Mouse (Mus musculus) CH12.LX (cell line): Measurements from ENCODE around the gene Borcs6. TPM values are rescaled to one million over a fixed set of nuclear protein-coding genes. Genes with fewer than 3 reads are reported as not detected.
"Not testable (repeated sequence)": the region's sequence is repeated elsewhere in the genome, so short reads cannot be mapped to it uniquely, and the experiment has no call there.

Experiments
- DNase-seq: peaks from one replicate; pipeline ENCODE4 v3.0.0-alpha.2; 2013; ENCODE audit errors: extremely low read depth
- H3K27ac ChIP-seq: 2 replicates; pipeline ENCODE4 v1.5.1; 2012; ENCODE audit warnings: low read depth, mild to moderate bottlenecking, control low read depth, moderate library complexity; ENCODE audit not compliant: insufficient read depth
- H3K27me3 ChIP-seq: replicated peaks from 2 replicates; pipeline ENCODE3; 2012; ENCODE audit warnings: inconsistent platforms
- H3K36me3 ChIP-seq, 2 experiments: replicated peaks in 1 of 2; 2 replicates each; pipeline versions ENCODE3 to v1.6.1; 2012; ENCODE audit warnings: inconsistent platforms in 1 of 2, low read length in 1 of 2, mild to moderate bottlenecking in 1 of 2, mixed read lengths in 1 of 2, moderate library complexity in 1 of 2; ENCODE audit not compliant: control insufficient read depth in 1 of 2, insufficient read depth in 1 of 2
- H3K4me1 ChIP-seq, 2 experiments: 2 replicates each; pipeline ENCODE4 v1.6.1; 2012; ENCODE audit warnings: inconsistent platforms in 1 of 2, moderate library complexity in 1 of 2; ENCODE audit not compliant: insufficient read depth in 2 of 2, control insufficient read depth in 1 of 2
- H3K4me2 ChIP-seq: 2 replicates; pipeline ENCODE4 v1.6.1; 2012; ENCODE audit warnings: low read depth, mild to moderate bottlenecking, control low read depth; ENCODE audit not compliant: poor library complexity, insufficient read depth, severe bottlenecking
- H3K4me3 ChIP-seq, 3 experiments: fragments of 150-350 bp in 1 of 3; sonication (generic) in 1 of 3; replicated peaks in 1 of 3; 2 replicates each; pipeline versions ENCODE3 to v1.5.1; 2011 to 2012; ENCODE audit warnings: low read depth in 2 of 3, low read length in 2 of 3, mild to moderate bottlenecking in 2 of 3, moderate library complexity in 2 of 3, control low read depth in 1 of 3, improper control_type of control experiment in 1 of 3, inconsistent platforms in 1 of 3, mixed read lengths in 1 of 3; ENCODE audit not compliant: poor library complexity in 1 of 3
- H3K79me2 ChIP-seq: replicated peaks from 2 replicates; pipeline ENCODE4 v1.6.1; 2012; ENCODE audit warnings: mild to moderate bottlenecking, moderate library complexity; ENCODE audit not compliant: control insufficient read depth, poor library complexity, insufficient read depth, severe bottlenecking; ENCODE audit errors: extremely low read depth
- H3K9ac ChIP-seq: 2 replicates; pipeline ENCODE4 v1.6.1; 2012; ENCODE audit warnings: low read depth, mild to moderate bottlenecking, control low read depth, moderate library complexity; ENCODE audit not compliant: insufficient read depth
- H3K9me3 ChIP-seq: replicated peaks from 2 replicates; pipeline ENCODE3; 2012; ENCODE audit warnings: low read length, inconsistent platforms, mixed read lengths
- BHLHE40 ChIP-seq: IDR thresholded peaks from 2 replicates; pipeline ENCODE4 v1.6.1; 2011; ENCODE audit warnings: mild to moderate bottlenecking, low read depth, low read length, improper control_type of control experiment
- CHD1 ChIP-seq: IDR thresholded peaks from 2 replicates; pipeline ENCODE4 v1.6.1; 2012; ENCODE audit warnings: low read depth, low read length, improper control_type of control experiment, inconsistent platforms
- CTCF ChIP-seq, 2 experiments: IDR thresholded peaks in 1 of 2; conservative IDR thresholded peaks in 1 of 2; 2 replicates each; pipeline ENCODE4 v1.5.1; 2011 to 2012; ENCODE audit warnings: low read depth in 2 of 2, low read length in 2 of 2, improper control_type of control experiment in 1 of 2, inconsistent platforms in 1 of 2, mild to moderate bottlenecking in 1 of 2, moderate library complexity in 1 of 2
- E2F4 ChIP-seq: IDR thresholded peaks from 2 replicates; pipeline ENCODE4 v1.6.1; 2011; ENCODE audit warnings: low read depth, low read length, improper control_type of control experiment; ENCODE audit not compliant: insufficient replicate concordance
- ELF1 ChIP-seq: IDR thresholded peaks from 2 replicates; pipeline ENCODE4 v1.6.1; 2014; ENCODE audit warnings: low read depth, mild to moderate bottlenecking, inconsistent platforms, low read length, improper control_type of control experiment
- EP300 ChIP-seq: IDR thresholded peaks from 2 replicates; pipeline ENCODE4 v1.6.1; 2011; ENCODE audit warnings: low read length, improper control_type of control experiment
- GABPA ChIP-seq: IDR thresholded peaks from 2 replicates; pipeline ENCODE4 v1.6.1; 2012; ENCODE audit warnings: low read depth, low read length, improper control_type of control experiment, inconsistent platforms; ENCODE audit not compliant: insufficient replicate concordance
- HCFC1 ChIP-seq: IDR thresholded peaks from 2 replicates; pipeline ENCODE4 v1.6.1; 2012; ENCODE audit warnings: low read depth, mild to moderate bottlenecking, inconsistent platforms, low read length, improper control_type of control experiment
- JUND ChIP-seq: conservative IDR thresholded peaks from 2 replicates; pipeline ENCODE4 v1.6.1; 2011; ENCODE audit warnings: low read depth, low read length, improper control_type of control experiment
- KAT2A ChIP-seq: IDR thresholded peaks from 2 replicates; pipeline ENCODE4 v1.6.1; 2012; ENCODE audit warnings: low read length, improper control_type of control experiment, inconsistent platforms; ENCODE audit not compliant: insufficient replicate concordance
- MAX ChIP-seq: IDR thresholded peaks from 2 replicates; pipeline ENCODE4 v1.6.1; 2011; ENCODE audit warnings: low read length, improper control_type of control experiment
- MXI1 ChIP-seq: IDR thresholded peaks from 2 replicates; pipeline ENCODE4 v1.6.1; 2011; ENCODE audit warnings: mild to moderate bottlenecking, low read depth, low read length, improper control_type of control experiment
- POLR2A ChIP-seq: IDR thresholded peaks from 2 replicates; pipeline ENCODE4 v1.6.1; 2011; ENCODE audit warnings: low read depth, mild to moderate bottlenecking, improper control_type of control experiment, low read length
- RAD21 ChIP-seq: IDR thresholded peaks from 2 replicates; pipeline ENCODE4 v1.6.1; 2011; ENCODE audit warnings: low read depth, mild to moderate bottlenecking, low read length, improper control_type of control experiment, moderate library complexity
- RCOR1 ChIP-seq: conservative IDR thresholded peaks from 2 replicates; pipeline ENCODE4 v1.6.1; 2012; ENCODE audit warnings: low read depth, mild to moderate bottlenecking, inconsistent platforms, low read length, improper control_type of control experiment
- SMC3 ChIP-seq: IDR thresholded peaks from 2 replicates; pipeline ENCODE4 v1.6.1; 2011; ENCODE audit warnings: low read depth, low read length, improper control_type of control experiment
- TBP ChIP-seq: conservative IDR thresholded peaks from 2 replicates; pipeline ENCODE4 v1.6.1; 2011; ENCODE audit warnings: low read depth, low read length, improper control_type of control experiment
- TCF12 ChIP-seq: IDR thresholded peaks from 2 replicates; pipeline ENCODE4 v1.6.1; 2014; ENCODE audit warnings: low read depth, mild to moderate bottlenecking, inconsistent platforms, low read length, improper control_type of control experiment
- UBTF ChIP-seq: IDR thresholded peaks from 2 replicates; pipeline ENCODE4 v1.6.1; 2012; ENCODE audit warnings: low read depth, mild to moderate bottlenecking, inconsistent platforms, low read length, improper control_type of control experiment, moderate library complexity
- USF1 ChIP-seq: IDR thresholded peaks from 2 replicates; pipeline ENCODE4 v1.6.1; 2014; ENCODE audit warnings: low read depth, mild to moderate bottlenecking, inconsistent platforms, low read length, improper control_type of control experiment
- ZKSCAN1 ChIP-seq: IDR thresholded peaks from 2 replicates; pipeline ENCODE4 v1.6.1; 2012; ENCODE audit warnings: low read depth, inconsistent platforms, low read length, improper control_type of control experiment, borderline replicate concordance
- dilution Hi-C: fragments of 300-500 bp; cut with MboI; formaldehyde crosslinking; loops from 2 replicates; pipeline ENCODE4 v1.14.3; 2020; ENCODE audit warnings: low sequenced_read_pairs; ENCODE audit not compliant: extremely low pct_unique_long_range_greater_than_20kb, extremely low pct_ligation_motif_present
- in situ Hi-C: fragments of 300-500 bp; cut with MboI; formaldehyde crosslinking; loops from 3 replicates; pipeline ENCODE4 v1.14.3; 2019; ENCODE audit warnings: low sequenced_read_pairs, low pct_ligation_motif_present, low pct_unique_long_range_greater_than_20kb, mixed read lengths
- polyA plus RNA-seq: library from polyadenylated mRNA; unstranded; fragments of >175 nt; gene quantifications from 2 replicates; pipeline ENCODE4 v1.2.1, GENCODE M21; 2012; ENCODE audit warnings: low read depth; ENCODE audit not compliant: insufficient read length
- total RNA-seq, 2 experiments: library from RNA; depleted of rRNA; stranded (reverse); fragments of 300-350 nt in 1 of 2; fragments of >200 nt in 1 of 2; gene quantifications; 2 replicates each; pipeline ENCODE4 v1.2.3; 2012 to 2014

Borcs6 gene
- total and polyA plus RNA-seq, 3 experiments = 5.4 to 11.1 (median 7.3) TPM

- dilution Hi-C loops = no loop called here
- no peaks in the 10 kb centered on the region for H3K9me3 ChIP-seq
- peaks cover 9 to 37% of the 10 kb centered on the region in 2 experiments for H3K4me1 ChIP-seq
- no peaks in the 10 kb centered on the region for H3K27me3 ChIP-seq
- H3K9ac ChIP-seq = peak overlapping the region; percentile 93
- peak overlapping the region; percentile 93 for H3K4me2 ChIP-seq
- H3K36me3 ChIP-seq = peaks cover 0 to 14% of the 10 kb centered on the region in 2 experiments
- H3K4me3 ChIP-seq = peak overlapping the region; percentile 31 to 73 (median 34)
- peak; percentile 72; the same call in 1 of the 2 replicates for TF ChIP-seq BHLHE40
- peak; percentile 92 for TF ChIP-seq TBP
- TF ChIP-seq UBTF = no peak
- TF ChIP-seq MXI1 = 0 out of 2 replicates have a peak, but pooled peaks have one; percentile 61
- peaks cover 24% of the 10 kb centered on the region for H3K79me2 ChIP-seq
- H3K27ac ChIP-seq = peak overlapping the region; percentile 30; the same call in 1 of the 2 replicates
- in situ Hi-C loops = no loop called here
- DNase-seq = peak; percentile 54
Observed at GRCm38 (mm10) chr11:69010400-69011323, 48.9 kb upstream of the Borcs6 start.

- H3K4me1 ChIP-seq = peaks cover 9 to 29% of the 10 kb centered on the region in 2 experiments
- H3K36me3 ChIP-seq, H3K27me3 ChIP-seq, in situ Hi-C loops, H3K9me3 ChIP-seq, dilution Hi-C loops: not testable (repeated sequence)
- peak overlapping the region; percentile 63 to 73 (median 69) for H3K4me3 ChIP-seq
- TF ChIP-seq ELF1 (peak; percentile 72; the same call in 1 of the 2 replicates), UBTF (0 out of 2 replicates have a peak, but pooled peaks have one; percentile 20), CTCF (conservative IDR thresholded peaks at IDR 0.05 in 1 of 2, IDR thresholded peaks at IDR 0.05 in 1 of 2; ENCODE audit: low read depth in 2 of 2, low read length in 2 of 2) (peak in 1 of 2 experiments; percentile 50; a peak in 2 of 4 replicates), CHD1 (peak; percentile 26; the same call in 1 of the 2 replicates), TBP (peak; percentile 94), HCFC1 (peak; percentile 11; the same call in 1 of the 2 replicates)
- peak overlapping the region; percentile 93 for H3K4me2 ChIP-seq
- peaks cover 19% of the 10 kb centered on the region for H3K79me2 ChIP-seq
- DNase-seq = peak; percentile 56
- peak overlapping the region; percentile 93 for H3K9ac ChIP-seq
- H3K27ac ChIP-seq = peak overlapping the region; percentile 92
Observed at GRCm38 (mm10) chr11:69011445-69011844, 48.1 kb upstream of the Borcs6 start.

GRCm38 (mm10) chr11:69012071-69012601 lies 47.4 kb upstream of the Borcs6 start:
- H3K27ac ChIP-seq = peak overlapping the region; percentile 92
- peaks cover 19% of the 10 kb centered on the region for H3K79me2 ChIP-seq
- dilution Hi-C loops = no loop called here
- in situ Hi-C loops = no loop called here
- peak overlapping the region; percentile 63 to 73 (median 69) for H3K4me3 ChIP-seq
- H3K9ac ChIP-seq = peak overlapping the region; percentile 93
- peak overlapping the region; percentile 93 for H3K4me2 ChIP-seq
- DNase-seq = peak; percentile 96
- H3K36me3 ChIP-seq = peaks cover 0 to 2% of the 10 kb centered on the region in 2 experiments
- no peaks in the 10 kb centered on the region for H3K27me3 ChIP-seq
- H3K4me1 ChIP-seq = peaks cover 5 to 27% of the 10 kb centered on the region in 2 experiments
- no peaks in the 10 kb centered on the region for H3K9me3 ChIP-seq
- TF ChIP-seq TCF12 (peak; percentile 84), TBP (peak; percentile 95), MAX (peak; percentile 17; the same call in 1 of the 2 replicates), JUND (no peak), RAD21 (no peak), SMC3 (no peak), GABPA (no peak), HCFC1 (peak; percentile 59), UBTF (no peak), E2F4 (no peak), USF1 (no peak), KAT2A (no peak), CHD1 (0 out of 2 replicates have a peak, but pooled peaks have one; percentile 11), MXI1 (peak; percentile 47; the same call in 1 of the 2 replicates), ZKSCAN1 (no peak), RCOR1 (no peak), POLR2A (peak; percentile 96), EP300 (no peak)
